Mouse (Mus musculus) layer of hippocampus, adult 9-10 months (tissue): ENCODE measurements around the gene Adss.

Source experiments
- DNase-seq: peaks from one replicate; pipeline ENCODE4 v3.0.0; 2022; ENCODE audit warnings: low spot score

Gene Adss

GRCm38 (mm10) chr1:177727883-177728525, 68.3 kb downstream of the Adss start:
- no peak for DNase-seq

GRCm38 (mm10) chr1:177726870-177727269, 69.4 kb downstream of the Adss start:
- no peak for DNase-seq

GRCm38 (mm10) chr1:177723786-177724185, 72.5 kb downstream of the Adss start:
- DNase-seq, result no peak

GRCm38 (mm10) chr1:177719029-177719427, 77.3 kb downstream of the Adss start:
- no peak for DNase-seq

- DNase-seq, result no peak
These were observed 77.8 kb downstream of the Adss start for GRCm38 (mm10) chr1:177718340-177719028.

- no peak for DNase-seq
These were observed 79.1 kb downstream of the Adss start for GRCm38 (mm10) chr1:177717057-177717835.

GRCm38 (mm10) chr1:177716448-177716847, 79.9 kb downstream of the Adss start:
- no peak for DNase-seq

GRCm38 (mm10) chr1:177714397-177715012, 81.8 kb downstream of the Adss start:
- no peak for DNase-seq

GRCm38 (mm10) chr1:177713635-177714396, 82.5 kb downstream of the Adss start:
- DNase-seq, result no peak
